Mouse (Mus musculus) liver, embryonic 15.5 days (tissue): ENCODE measurements around the gene Tceal7. TPM values are rescaled to one million over a fixed set of nuclear protein-coding genes. Genes with fewer than 3 reads are reported as not detected.

Experiments
- microRNA-seq: library from miRNA; unstranded; fragments of <30 nt; microRNA quantifications from one replicate; pipeline ENCODE4, GENCODE M21; 2016
- polyA plus RNA-seq: library from polyadenylated mRNA; unstranded; fragments of >200 nt; fragmentation: Nextera tagmentation; extraction: Ambion mirVana; gene quantifications from 2 replicates; pipeline ENCODE4 v1.2.1, GENCODE M21; 2015

Tceal7 gene
- polyA plus RNA-seq, 1 experiment from 2014 or later, result 14.3 TPM

Small RNA genes lying within 50 kb of the gene (microRNA-seq; reads per million reads assigned to microRNA genes)
- not detected for gene Mir6383

Other genes starting within 250 kb of the Tceal7 start
- gene Arxes2, start 221.0 kb upstream of the Tceal7 start, polyA plus RNA-seq, result 14.4 and 18.1 TPM in 2 replicates
- 6.6 and 6.7 TPM in 2 replicates for gene Arxes1, start 181.4 kb upstream of the Tceal7 start, polyA plus RNA-seq
- gene Bex2, start 146.5 kb upstream of the Tceal7 start, polyA plus RNA-seq, result 147 and 153 TPM in 2 replicates
- gene Nxf3, start 129.5 kb upstream of the Tceal7 start, polyA plus RNA-seq, result 0.15 and 0.18 TPM in 2 replicates
- gene Bex4, start 75.8 kb upstream of the Tceal7 start, polyA plus RNA-seq, result 128 and 149 TPM in 2 replicates
- gene Tceal8, start 42.4 kb upstream of the Tceal7 start, polyA plus RNA-seq, result 167 and 187 TPM in 2 replicates
- gene Tceal5, start 10.9 kb upstream of the Tceal7 start, polyA plus RNA-seq, result 8.8 and 10.7 TPM in 2 replicates
- 187 and 201 TPM in 2 replicates for gene Bex1, start 734 bp downstream of the Tceal7 start, polyA plus RNA-seq
- gene Tceal9, start 30.3 kb downstream of the Tceal7 start, polyA plus RNA-seq, result 221 and 239 TPM in 2 replicates
- gene Bex3, start 55.5 kb downstream of the Tceal7 start, polyA plus RNA-seq, result 201 and 212 TPM in 2 replicates